Mouse (Mus musculus) frontal cortex, postnatal 14 days (tissue): ENCODE measurements around the gene Syt9.

Experiments used
- DNase-seq, 2 experiments: peaks; one replicate each; pipeline ENCODE4 v3.0.0; 2022; ENCODE audit warnings: low spot score in 2 of 2

Syt9 gene

GRCm38 (mm10) chr7:107540034-107540433 lies 169.5 kb downstream of the Syt9 start:
- no peak for DNase-seq

DNA sequence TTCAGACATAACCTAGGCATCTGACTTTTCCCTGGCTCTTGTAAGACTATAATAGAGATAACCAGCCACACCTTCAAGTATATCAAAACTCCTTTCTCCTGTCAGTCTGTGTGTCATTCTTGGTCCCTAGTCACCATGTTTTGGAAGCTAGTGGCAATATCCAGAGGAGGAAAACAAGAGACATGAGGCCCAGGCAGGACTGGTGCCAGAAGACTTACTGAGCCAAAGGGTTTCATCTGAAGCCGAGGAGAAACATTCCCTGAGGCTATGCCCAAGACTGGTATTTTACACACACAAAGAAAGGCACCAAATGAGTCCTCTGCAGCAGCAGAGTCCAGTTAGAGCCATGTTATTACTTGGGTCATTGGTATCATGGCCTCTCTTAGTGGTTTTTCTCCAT lies 174.5 kb downstream of the Syt9 start:
- DNase-seq = no peak

GRCm38 (mm10) chr7:107547872-107548271 lies 177.3 kb downstream of the Syt9 start:
- DNase-seq = no peak

- DNase-seq = no peak
These were observed 182.9 kb downstream of the Syt9 start for GRCm38 (mm10) chr7:107553461-107553860.

DNA sequence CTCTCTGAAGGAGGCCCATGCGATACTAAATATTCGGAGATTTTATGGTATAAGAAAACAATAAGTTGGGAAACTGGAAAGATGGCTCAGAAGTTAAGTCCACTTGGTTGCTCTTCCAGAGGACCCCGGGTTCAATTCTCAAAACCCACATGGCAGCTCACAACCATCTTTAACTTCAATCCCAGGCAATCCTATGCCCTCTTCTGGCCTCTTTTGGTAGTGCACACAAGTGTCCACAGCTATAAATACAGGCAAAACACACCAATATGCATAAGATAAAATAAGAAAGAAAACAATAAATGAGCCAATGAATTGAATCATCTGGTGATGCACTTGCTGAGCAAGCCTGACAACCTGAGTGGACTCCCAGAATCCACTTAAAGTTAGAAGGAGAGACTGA lies 185.4 kb downstream of the Syt9 start:
- DNase-seq = no peak

- no peak for DNase-seq
These were observed 190.1 kb downstream of the Syt9 start for GRCm38 (mm10) chr7:107560675-107561074.

GRCm38 (mm10) chr7:107561584-107561983 lies 191.1 kb downstream of the Syt9 start:
- DNase-seq = no peak

- no peak for DNase-seq
These were observed 193.2 kb downstream of the Syt9 start for GRCm38 (mm10) chr7:107563727-107564126.

GRCm38 (mm10) chr7:107567261-107567671 lies 196.7 kb downstream of the Syt9 start, which contains the start of gene Olfml1:
Gene Olfml1 (plus strand): TSS chr7:107567446.
- peak in 1 of 2 experiments; percentile 5 for DNase-seq

DNA sequence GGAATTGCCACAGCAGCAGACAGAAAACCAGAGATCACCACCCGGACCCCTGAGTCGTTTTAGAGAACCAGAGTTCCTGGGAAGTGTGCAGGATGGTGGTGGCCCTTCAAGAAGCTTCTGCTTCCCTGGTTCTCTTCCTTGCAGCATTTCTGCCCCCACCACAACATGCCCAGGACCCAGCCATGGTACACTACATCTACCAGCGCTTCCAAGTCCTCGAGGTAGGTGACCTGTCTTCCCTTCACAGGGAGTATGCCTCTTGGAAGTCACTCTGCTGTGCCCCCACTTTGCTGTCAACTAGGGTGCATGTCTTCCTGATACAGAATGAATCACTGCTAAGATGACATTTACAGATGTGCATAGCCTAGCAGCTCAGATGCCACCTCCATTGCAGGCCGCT lies 197.1 kb downstream of the Syt9 start:
- DNase-seq = no peak

DNA sequence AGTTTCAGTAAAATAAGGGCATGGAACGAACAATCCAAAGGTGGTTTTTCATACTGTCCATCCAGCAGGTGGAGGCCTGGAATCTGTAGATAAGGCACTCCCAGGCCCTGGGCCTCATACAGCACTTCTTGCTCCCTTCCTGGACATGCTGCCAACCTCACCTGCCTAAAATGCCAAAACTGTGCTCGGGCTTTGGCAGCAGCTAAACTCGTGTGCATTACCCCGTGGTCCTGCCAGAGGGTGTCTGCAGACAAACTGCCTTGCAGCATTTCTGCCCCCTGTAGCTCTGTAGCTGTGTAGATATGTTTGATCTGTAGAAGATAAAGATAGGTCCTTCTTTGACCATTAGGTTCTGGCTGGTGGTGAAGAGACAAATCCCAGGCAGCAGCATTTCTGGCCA lies 198.4 kb downstream of the Syt9 start:
- DNase-seq = no peak

GRCm38 (mm10) chr7:107573856-107574255 lies 203.3 kb downstream of the Syt9 start:
- DNase-seq = no peak

DNA sequence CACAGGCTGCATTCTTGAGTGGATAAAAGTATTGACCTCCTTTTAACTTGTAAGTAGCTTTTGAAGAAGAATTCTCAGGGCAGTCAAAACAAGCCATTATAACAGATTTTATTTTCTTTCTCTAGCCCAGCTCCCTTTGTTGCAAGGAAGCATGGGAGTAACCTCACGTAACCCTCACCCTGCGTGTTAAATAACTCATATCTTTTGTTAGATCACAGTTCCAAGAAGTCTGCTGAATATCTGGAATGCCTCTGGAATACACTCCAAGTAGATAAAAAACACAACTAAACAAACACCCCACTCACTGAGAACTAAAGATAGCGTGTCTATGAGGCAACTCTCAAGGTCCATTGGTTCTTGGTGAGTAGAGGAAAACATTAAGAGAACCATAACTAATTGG lies 203.7 kb downstream of the Syt9 start:
- DNase-seq = no peak

- no peak for DNase-seq
These were observed 222.1 kb downstream of the Syt9 start for GRCm38 (mm10) chr7:107592641-107593040.

DNA sequence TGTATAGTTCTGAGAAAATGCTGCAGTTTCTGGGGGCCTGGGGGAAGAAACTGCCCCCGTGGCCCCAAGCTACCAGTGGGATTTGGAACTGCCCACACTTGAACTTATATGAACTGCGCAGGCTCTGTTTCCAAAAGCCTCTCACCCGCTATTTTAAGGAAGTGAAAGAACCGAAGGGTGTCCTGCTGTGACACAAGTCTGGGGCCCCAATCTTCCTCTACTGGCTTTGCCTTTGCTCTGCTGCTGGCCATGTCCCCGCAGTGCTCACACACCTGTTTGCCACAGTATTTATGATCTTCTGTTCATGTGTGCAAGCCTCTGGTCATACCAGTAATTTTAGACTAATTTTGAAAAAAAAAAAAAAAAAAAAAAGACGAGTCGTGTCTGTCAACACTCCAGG lies 223.4 kb downstream of the Syt9 start:
- no peak for DNase-seq

- DNase-seq = peak; percentile 11 to 26
These were observed 223.9 kb downstream of the Syt9 start for GRCm38 (mm10) chr7:107594325-107594856.

GRCm38 (mm10) chr7:107594857-107595402 lies 224.4 kb downstream of the Syt9 start, which contains the start of gene Ppfibp2:
Gene Ppfibp2 (plus strand): TSS chr7:107595207.
- DNase-seq = peak; percentile 68 to 76

DNA sequence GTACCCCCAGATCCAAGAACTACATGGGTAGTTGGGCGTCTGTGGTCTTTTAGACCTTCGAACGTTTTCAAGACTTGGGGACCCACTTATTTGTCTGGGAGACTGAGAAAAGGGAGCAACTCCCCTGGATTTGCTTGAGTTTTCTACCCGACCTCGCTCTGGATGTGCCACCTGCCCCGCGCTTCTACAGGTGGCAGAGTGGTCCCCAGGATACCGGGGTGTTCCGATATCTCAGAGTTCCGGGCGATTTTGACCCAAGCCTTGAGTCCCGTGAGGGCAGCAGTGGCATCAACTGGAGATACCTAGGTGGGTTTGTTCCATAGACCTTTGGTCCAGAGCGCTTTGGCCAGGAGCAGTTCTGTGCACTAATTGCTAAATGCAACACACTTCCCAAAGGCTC lies 224.9 kb downstream of the Syt9 start:
- no peak for DNase-seq

DNA sequence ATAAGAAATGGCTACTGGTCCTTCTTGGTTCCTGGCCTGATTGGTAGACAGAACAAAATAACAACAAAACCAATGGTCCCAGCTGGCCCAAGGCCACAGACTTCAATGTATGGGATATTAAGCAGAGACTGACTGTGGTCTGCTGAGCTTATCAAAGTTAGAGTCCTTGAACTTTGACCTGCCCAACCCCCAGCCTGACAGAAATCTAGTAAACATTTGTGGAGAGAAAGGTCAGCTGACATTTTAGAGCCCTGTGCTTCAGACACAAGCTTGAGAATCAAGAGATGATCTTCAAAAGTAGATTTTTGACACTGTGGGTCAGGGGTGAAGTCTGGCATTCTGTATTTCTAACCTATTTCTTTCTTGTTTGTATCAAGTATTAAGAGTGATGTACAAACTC lies 226.2 kb downstream of the Syt9 start:
- no peak for DNase-seq

DNA sequence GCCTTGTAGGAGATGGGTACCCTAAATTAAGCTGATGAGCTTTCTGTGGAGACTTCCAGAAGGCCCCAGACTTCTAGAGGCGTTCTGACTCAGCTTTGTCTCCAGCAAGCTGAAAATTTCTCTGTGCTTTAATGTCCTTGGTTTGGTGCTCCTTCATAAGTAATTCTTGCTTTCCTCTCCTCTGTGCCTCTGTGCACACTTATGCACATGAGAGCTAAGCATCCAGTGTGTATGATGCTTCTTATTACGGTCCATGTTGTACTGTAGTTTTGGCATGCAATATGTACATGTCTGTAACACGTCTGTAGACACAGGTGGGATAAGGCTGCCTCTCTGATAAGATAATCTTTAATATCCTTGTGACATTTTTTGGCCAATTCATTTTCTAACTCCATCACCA lies 227.4 kb downstream of the Syt9 start:
- no peak for DNase-seq
